Mouse (Mus musculus) CD8-positive naive resting alpha-beta T cell, adult 57 days (primary cell): ENCODE results near the gene Cox6b1. TPM values are rescaled to one million over a fixed set of nuclear protein-coding genes. Genes with fewer than 3 reads are reported as not detected.

Experiments
- total RNA-seq: library from RNA; stranded (reverse); gene quantifications from one replicate; pipeline ENCODE4 v1.2.4, GENCODE M21; 2023

Gene Cox6b1
- total RNA-seq = 185 TPM

GRCm38 (mm10) chr7:30625530-30626384 lies at the start of gene Cox6b1:
Gene Cox6b1 (minus strand): TSS chr7:30626151.

GRCm38 (mm10) chr7:30671480-30671879 lies 45.5 kb upstream of the Cox6b1 start, which contains the start of gene Pmis2:
Gene Pmis2 (minus strand): TSS chr7:30671605.

GRCm38 (mm10) chr7:30664529-30665200 lies 38.7 kb upstream of the Cox6b1 start, which contains the start of gene Haus5:
Gene Haus5 (minus strand): TSS chr7:30664994.

GRCm38 (mm10) chr7:30649591-30650540 lies 23.9 kb upstream of the Cox6b1 start, which contains the start of gene Rbm42:
Gene Rbm42 (minus strand): TSS chr7:30650317.

GRCm38 (mm10) chr7:30635752-30636151 lies 9.8 kb upstream of the Cox6b1 start, which contains the start of gene Etv2:
Gene Etv2 (minus strand): TSS chr7:30635852.

GRCm38 (mm10) chr7:30612654-30613402 lies 13.1 kb downstream of the Cox6b1 start, which contains the start of gene Upk1a:
Gene Upk1a (minus strand): TSS chr7:30612847.

GRCm38 (mm10) chr7:30598786-30599185 lies 27.2 kb downstream of the Cox6b1 start, which contains the start of gene Zbtb32:
Gene Zbtb32 (minus strand): TSS chr7:30598909.

GRCm38 (mm10) chr7:30588676-30589434 lies 37.1 kb downstream of the Cox6b1 start, which contains the start of gene Kmt2b:
Gene Kmt2b (minus strand): TSS chr7:30588726.

Other genes with a start within 250 kb of the Cox6b1 start
- gene Tyrobp, start 212.4 kb downstream of the Cox6b1 start, total RNA-seq = 21.2 TPM
- 181 TPM for gene Hcst, start 206.3 kb downstream of the Cox6b1 start, total RNA-seq
- gene Nfkbid, start 204.4 kb downstream of the Cox6b1 start, total RNA-seq = 60.6 TPM
- 0.37 TPM for gene Aplp1, start 180.6 kb downstream of the Cox6b1 start, total RNA-seq
- not detected for gene Kirrel2, start 168.5 kb downstream of the Cox6b1 start, total RNA-seq
- not detected for gene Nphs1, start 167.8 kb downstream of the Cox6b1 start, total RNA-seq
- not detected for gene Prodh2, start 132.5 kb downstream of the Cox6b1 start, total RNA-seq
- 7.0 TPM for gene Arhgap33, start 91.1 kb downstream of the Cox6b1 start, total RNA-seq
- 4.1 TPM for gene Hspb6, start 74.0 kb downstream of the Cox6b1 start, total RNA-seq
- gene Proser3, start 73.9 kb downstream of the Cox6b1 start, total RNA-seq = 11.5 TPM
- 39.9 TPM for gene Lin37, start 66.3 kb downstream of the Cox6b1 start, total RNA-seq
- gene U2af1l4, start 62.9 kb downstream of the Cox6b1 start, total RNA-seq = 77.5 TPM
- gene Gm49396, start 62.8 kb downstream of the Cox6b1 start, total RNA-seq = 30.1 TPM
- 104 TPM for gene Psenen, start 62.5 kb downstream of the Cox6b1 start, total RNA-seq
- gene Igflr1, start 60.7 kb downstream of the Cox6b1 start, total RNA-seq = 48.2 TPM
- 106 TPM for gene Kmt2b, start 37.4 kb downstream of the Cox6b1 start, total RNA-seq
- gene Zbtb32, start 27.2 kb downstream of the Cox6b1 start, total RNA-seq = not detected
- 0.49 TPM for gene Upk1a, start 13.3 kb downstream of the Cox6b1 start, total RNA-seq
- not detected for gene Etv2, start 9.7 kb upstream of the Cox6b1 start, total RNA-seq
- gene Rbm42, start 24.2 kb upstream of the Cox6b1 start, total RNA-seq = 91.5 TPM
- gene Haus5, start 38.8 kb upstream of the Cox6b1 start, total RNA-seq = 37.6 TPM
- gene Pmis2, start 45.5 kb upstream of the Cox6b1 start, total RNA-seq = not detected
- gene 2200002J24Rik, start 72.8 kb upstream of the Cox6b1 start, total RNA-seq = not detected
- not detected for gene Atp4a, start 86.1 kb upstream of the Cox6b1 start, total RNA-seq
- 47.1 TPM for gene Tmem147, start 103.4 kb upstream of the Cox6b1 start, total RNA-seq
- gene Gapdhs, start 117.5 kb upstream of the Cox6b1 start, total RNA-seq = not detected
- gene Sbsn, start 125.3 kb upstream of the Cox6b1 start, total RNA-seq = 6.2 TPM
- not detected for gene Dmkn, start 137.6 kb upstream of the Cox6b1 start, total RNA-seq
- not detected for gene Krtdap, start 161.7 kb upstream of the Cox6b1 start, total RNA-seq
- 1.3 TPM for gene Ffar2, start 197.6 kb upstream of the Cox6b1 start, total RNA-seq
- gene Ffar3, start 230.0 kb upstream of the Cox6b1 start, total RNA-seq = not detected
- 1.3 TPM for gene Ffar1, start 235.4 kb upstream of the Cox6b1 start, total RNA-seq